Mouse (Mus musculus) heart, embryonic 14.5 days (tissue): ENCODE data around the gene Rnf182. TPM values are rescaled to one million over a fixed set of nuclear protein-coding genes. Genes with fewer than 3 reads are reported as not detected.

Experiments used
- ATAC-seq: fragments of 200-750 bp; cut with Nextera tagmentation; 2 replicates; pipeline ENCODE4 v1.8.0; 2017; ENCODE audit warnings: low read depth, moderate TSS enrichment; ENCODE audit not compliant: insufficient number of reproducible peaks, insufficient read depth, low FRiP score
- H3K27ac ChIP-seq, 2 experiments: fragments of 200-500 bp in 1 of 2; fragments of 300-500 bp in 1 of 2; sonication (generic) in 1 of 2; replicated peaks in 1 of 2; 2 replicates each; pipeline ENCODE4 v1.5.1; 2012 to 2014; ENCODE audit warnings: low read depth in 2 of 2, low read length in 2 of 2, control low read depth in 1 of 2, mild to moderate bottlenecking in 1 of 2, mixed read lengths in 1 of 2; ENCODE audit not compliant: control insufficient read depth in 1 of 2, insufficient read depth in 1 of 2
- H3K27me3 ChIP-seq: fragments of 300-500 bp; sonication (generic); 2 replicates; pipeline ENCODE4 v1.6.1; 2014; ENCODE audit warnings: mild to moderate bottlenecking, low read length, control low read depth; ENCODE audit not compliant: control insufficient read depth, insufficient read depth
- H3K36me3 ChIP-seq: fragments of 300-500 bp; sonication (generic); 2 replicates; pipeline ENCODE4 v1.6.1; 2014; ENCODE audit warnings: mild to moderate bottlenecking, control low read depth, low read length, mixed read lengths; ENCODE audit not compliant: control insufficient read depth, insufficient read depth
- H3K4me1 ChIP-seq, 2 experiments: fragments of 200-500 bp in 1 of 2; fragments of 300-500 bp in 1 of 2; sonication (generic) in 1 of 2; 2 replicates each; pipeline ENCODE4 v1.6.1; 2012 to 2014; ENCODE audit warnings: low read length in 2 of 2, control low read depth in 1 of 2, mixed read lengths in 1 of 2; ENCODE audit not compliant: control insufficient read depth in 2 of 2, insufficient read depth in 2 of 2
- H3K4me2 ChIP-seq: fragments of 300-500 bp; sonication (generic); 2 replicates; pipeline ENCODE4 v1.6.1; 2014; ENCODE audit warnings: mild to moderate bottlenecking, low read length
- H3K4me3 ChIP-seq, 2 experiments: fragments of 200-500 bp in 1 of 2; fragments of 300-500 bp in 1 of 2; sonication (generic) in 1 of 2; 2 replicates each; pipeline ENCODE4 v1.5.1; 2012 to 2014; ENCODE audit warnings: low read length in 2 of 2, mild to moderate bottlenecking in 2 of 2, control low read depth in 1 of 2, low read depth in 1 of 2, moderate library complexity in 1 of 2; ENCODE audit not compliant: control insufficient read depth in 1 of 2, insufficient read depth in 1 of 2
- H3K9ac ChIP-seq: fragments of 300-500 bp; sonication (generic); 2 replicates; pipeline ENCODE4 v1.6.1; 2014; ENCODE audit warnings: mild to moderate bottlenecking, low read length
- H3K9me3 ChIP-seq: fragments of 300-500 bp; sonication (generic); 2 replicates; pipeline ENCODE4 v1.6.1; 2016; ENCODE audit warnings: low read length, control low read depth; ENCODE audit not compliant: control insufficient read depth
- WGBS: fragments of 180-500 bp; shearing (Covaris S2); extraction: QIAGEN DNeasy Blood & Tissue Kit; methylation state at CpG from one replicate; pipeline ENCODE4 v1.1.7; 2014; 5-methylcytosine and 5-hydroxymethylcytosine counted together
- polyA plus RNA-seq: library from polyadenylated mRNA; unstranded; fragments of >200 nt; fragmentation: Nextera tagmentation; extraction: Ambion mirVana; gene quantifications from 2 replicates; pipeline ENCODE4 v1.2.1, GENCODE M21; 2014

Rnf182 gene
- polyA plus RNA-seq, result 2.6 TPM in 2 replicates

DNA sequence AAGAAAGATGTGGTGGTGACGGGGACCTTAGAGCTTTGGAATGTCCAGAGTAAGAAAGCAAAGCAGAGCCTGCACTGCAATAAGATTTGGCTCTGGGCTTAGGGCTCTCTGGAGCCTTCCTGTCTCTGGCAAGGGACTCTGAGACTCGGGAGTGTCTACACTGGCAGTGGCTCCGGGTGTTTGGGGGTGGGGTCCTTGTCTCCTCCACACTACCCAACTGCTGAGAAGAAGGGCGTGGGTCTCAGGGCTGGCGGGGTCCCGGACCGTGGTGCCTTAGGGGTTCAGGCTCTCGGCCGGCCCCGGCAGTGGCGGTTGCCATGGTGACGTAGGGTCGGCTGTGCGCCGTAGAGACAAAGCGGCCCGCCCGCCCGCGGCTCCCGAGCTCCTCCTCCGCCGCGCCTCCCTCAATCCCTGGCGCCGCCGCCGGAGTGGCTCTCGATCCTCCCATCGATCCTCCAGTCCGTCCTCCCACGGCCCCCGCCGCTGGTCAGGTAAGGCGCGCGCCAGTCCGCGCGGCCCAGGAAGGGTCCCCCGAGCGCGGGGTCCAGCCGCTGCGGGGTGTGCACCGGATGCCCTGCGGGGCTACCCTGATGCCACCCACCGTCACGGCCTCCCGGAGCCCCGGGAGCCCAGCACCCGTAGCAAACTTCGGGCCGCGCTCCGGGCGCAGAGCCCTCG, at the start of gene Rnf182:
Gene Rnf182, plus strand, starts transcription at position 134 of the 678 bp plus-strand sequence.
- H3K9me3 ChIP-seq, result no peaks in the 10 kb centered on the region
- H3K36me3 ChIP-seq, result no peaks in the 10 kb centered on the region
- H3K27ac ChIP-seq, result peak within 1 kb of the TSS; percentile 29 to 31
- under 1% methylated on average over 51 of the region's 58 CpGs for WGBS
- H3K4me3 ChIP-seq, result peak within 1 kb of the TSS; percentile 68 to 75
- peak within 1 kb of the TSS; percentile 93 for H3K4me2 ChIP-seq
- H3K9ac ChIP-seq, result peak within 1 kb of the TSS; percentile 77
- H3K4me1 ChIP-seq, result peaks cover 10 to 23% of the 10 kb centered on the region in 2 experiments
- no peaks in the 10 kb centered on the region for H3K27me3 ChIP-seq
- ATAC-seq, result peak; percentile 79

DNA sequence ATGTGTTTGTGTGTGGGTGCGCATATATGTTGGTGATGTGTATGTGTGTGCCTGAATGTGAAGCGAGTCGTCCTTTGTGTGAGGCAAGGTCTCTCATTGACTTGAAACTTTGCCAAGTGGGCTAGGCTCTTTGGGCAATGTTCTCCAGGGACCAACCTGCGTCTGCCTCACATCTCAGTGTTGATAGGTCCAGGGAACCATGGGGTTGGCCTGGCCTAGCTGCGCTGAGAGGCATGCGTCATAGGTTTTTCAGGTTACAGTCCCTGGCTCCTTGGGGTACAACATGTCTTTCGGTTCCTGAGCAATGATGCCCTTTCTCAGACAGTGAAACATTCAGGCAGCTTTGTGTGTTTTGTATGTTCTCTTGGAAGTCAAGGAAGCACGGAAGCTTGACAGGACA, 49.3 kb upstream of the Rnf182 start:
- Histone ChIP-seq H3K27me3 (0 out of 2 replicates have a peak, but pooled peaks cover 3% of the 10 kb centered on the region), H3K9ac (no peak overlapping the region), H3K4me1 (peaks cover 2% of the 10 kb centered on the region in 2 experiments), H3K4me3 (no peak overlapping the region), H3K9me3 (peaks cover 4% of the 10 kb centered on the region), H3K36me3 (no peaks in the 10 kb centered on the region), H3K4me2 (no peak overlapping the region), H3K27ac (no peak overlapping the region)
- 87% methylated on average over 8 of the region's 8 CpGs for WGBS
- ATAC-seq, result no peak

DNA sequence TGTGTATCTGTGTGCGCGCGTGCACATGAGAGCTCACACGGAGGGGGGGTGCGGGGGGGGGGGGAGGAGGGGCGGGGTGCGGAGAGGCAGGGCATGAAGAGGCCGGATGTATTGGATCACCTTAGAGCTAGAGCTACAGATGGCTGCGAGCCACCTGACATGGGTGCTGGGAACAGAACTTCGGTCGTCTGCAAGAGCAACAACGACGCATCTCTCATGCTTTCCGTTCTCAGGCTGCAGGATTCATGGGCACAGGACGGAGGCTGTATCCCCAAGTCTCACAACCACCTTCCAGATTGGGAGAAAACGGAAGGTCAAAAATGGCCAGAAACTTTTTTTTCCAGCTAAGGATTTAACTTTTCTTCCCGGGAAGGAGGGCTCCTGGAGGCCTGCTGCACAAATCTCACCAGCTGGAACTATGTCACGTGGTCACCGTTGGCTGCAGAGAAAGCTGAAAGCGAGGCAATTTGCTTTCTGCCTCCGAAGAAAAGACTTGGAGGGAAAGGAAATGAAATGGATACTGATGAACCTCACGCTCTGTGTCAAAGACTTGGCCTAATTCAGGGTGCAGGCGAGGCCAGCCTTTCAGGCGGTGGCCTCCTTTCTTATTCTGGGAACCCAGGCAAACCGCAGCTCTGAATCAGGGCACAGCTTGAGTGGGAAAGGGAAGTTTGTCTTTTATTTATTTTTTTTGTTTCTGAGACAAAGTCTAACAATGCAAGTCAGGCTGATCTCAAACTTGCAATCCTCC, 48.2 kb upstream of the Rnf182 start:
- H3K4me2 ChIP-seq, result no peak overlapping the region
- no peaks in the 10 kb centered on the region for H3K4me1 ChIP-seq
- 73% methylated on average over 24 of the region's 25 CpGs for WGBS
- no peaks in the 10 kb centered on the region for H3K36me3 ChIP-seq
- 0 out of 2 replicates have a peak, but pooled peaks cover 3% of the 10 kb centered on the region for H3K27me3 ChIP-seq
- peaks cover 4% of the 10 kb centered on the region for H3K9me3 ChIP-seq
- no peak for ATAC-seq
- H3K27ac ChIP-seq, result no peak overlapping the region
- H3K4me3 ChIP-seq, result no peak overlapping the region
- H3K9ac ChIP-seq, result no peak overlapping the region

DNA sequence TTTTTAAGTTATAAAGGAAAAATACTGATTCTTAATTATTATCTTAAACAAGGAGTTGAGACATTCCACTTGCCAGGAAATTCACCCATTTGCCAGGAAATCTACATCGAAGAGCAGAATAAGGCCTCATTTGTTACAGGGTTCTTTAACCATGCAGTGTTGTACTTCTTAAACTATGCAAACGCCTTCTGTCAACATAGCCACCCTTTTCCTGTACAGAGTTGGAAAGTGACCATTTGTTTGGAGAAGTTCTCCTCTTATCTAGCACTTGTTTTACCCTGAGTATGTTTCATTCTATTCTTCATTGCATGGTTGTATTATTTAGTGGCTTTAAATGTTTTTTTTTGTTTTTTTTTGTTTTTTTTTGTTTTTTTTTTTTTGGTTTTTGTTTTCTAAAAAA, 41.5 kb upstream of the Rnf182 start:
- Histone ChIP-seq H3K27ac (no peak overlapping the region), H3K9me3 (peaks cover 4% of the 10 kb centered on the region), H3K36me3 (no peaks in the 10 kb centered on the region), H3K9ac (no peak overlapping the region), H3K4me3 (no peak overlapping the region), H3K4me1 (no peaks in the 10 kb centered on the region), H3K27me3 (no peaks in the 10 kb centered on the region), H3K4me2 (no peak overlapping the region)
- no peak for ATAC-seq
- 59% methylated on average over 2 of the region's 2 CpGs for WGBS

DNA sequence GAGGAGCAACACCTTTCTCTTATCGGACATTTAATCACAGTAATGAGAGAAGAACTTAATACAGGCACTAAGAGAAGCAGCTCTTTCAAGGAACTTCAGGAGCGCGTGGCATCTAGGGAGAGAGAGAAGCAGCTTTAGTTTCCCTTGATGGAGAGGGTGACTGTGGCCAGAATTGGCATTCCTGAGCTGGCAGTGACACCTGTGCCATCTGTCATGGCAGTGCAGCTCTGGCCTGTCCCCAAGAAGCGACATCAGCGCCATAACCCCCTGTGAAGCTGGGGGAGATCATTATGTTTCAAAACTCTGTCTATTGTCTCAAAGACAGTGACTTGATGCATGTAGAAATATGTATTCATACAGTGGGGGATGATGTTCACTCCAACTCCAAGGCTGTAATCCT, 40.1 kb upstream of the Rnf182 start:
- no peaks in the 10 kb centered on the region for H3K27me3 ChIP-seq
- WGBS, result 90% methylated on average over 5 of the region's 5 CpGs

DNA sequence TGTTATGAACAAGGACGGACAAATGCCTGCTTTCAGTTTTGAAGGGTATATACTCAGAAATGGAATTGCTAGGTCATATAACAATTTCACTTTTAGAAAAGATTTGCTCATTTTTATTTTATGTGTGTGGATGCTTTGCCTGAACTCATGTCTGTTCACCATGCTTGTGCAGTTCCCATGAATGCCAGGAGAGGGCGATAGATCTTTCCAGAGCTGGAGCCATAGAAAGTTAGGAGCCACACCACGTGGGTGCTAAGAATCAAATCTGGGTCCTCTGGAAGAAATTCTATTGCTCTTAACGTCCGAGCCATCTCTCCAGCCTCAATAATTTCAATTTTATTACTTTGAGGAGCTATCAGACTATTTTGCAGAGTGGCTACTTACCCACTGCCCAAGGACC, 38.3 kb upstream of the Rnf182 start:
- Histone ChIP-seq H3K9me3 (no peaks in the 10 kb centered on the region), H3K27ac (no peak overlapping the region), H3K9ac (no peak overlapping the region), H3K36me3 (no peaks in the 10 kb centered on the region), H3K27me3 (no peaks in the 10 kb centered on the region), H3K4me2 (no peak overlapping the region), H3K4me1 (no peaks in the 10 kb centered on the region), H3K4me3 (no peak overlapping the region)
- 62% methylated on average over 5 of the region's 5 CpGs for WGBS
- ATAC-seq, result no peak

More for the DNA sequence above, 40.1 kb upstream of the Rnf182 start:
- peaks cover 4% of the 10 kb centered on the region for H3K9me3 ChIP-seq
- no peaks in the 10 kb centered on the region for H3K36me3 ChIP-seq
- H3K4me3 ChIP-seq, result no peak overlapping the region
- H3K9ac ChIP-seq, result no peak overlapping the region
- no peaks in the 10 kb centered on the region for H3K4me1 ChIP-seq
- no peak overlapping the region for H3K27ac ChIP-seq
- H3K4me2 ChIP-seq, result no peak overlapping the region
- no peak for ATAC-seq

DNA sequence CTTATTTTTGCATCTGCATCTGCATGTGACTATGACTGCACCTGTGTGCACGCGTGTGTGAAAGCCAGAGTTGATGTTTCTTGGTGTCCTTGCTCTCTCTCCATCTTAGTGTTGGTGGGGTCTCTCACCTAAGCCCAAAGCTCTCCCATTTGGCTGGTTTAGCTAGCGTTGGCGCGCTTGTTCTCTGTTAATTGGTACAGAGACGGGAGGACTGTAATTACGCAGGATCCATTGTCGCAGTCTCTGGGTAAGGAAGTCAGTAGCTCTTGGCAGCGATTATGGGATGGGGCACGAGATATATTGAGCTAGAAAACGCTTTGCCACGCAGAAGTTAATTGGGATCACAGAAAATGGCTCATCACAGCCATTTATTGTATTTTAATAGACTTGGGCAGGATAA, 37.7 kb upstream of the Rnf182 start:
- H3K4me1 ChIP-seq, result no peaks in the 10 kb centered on the region
- no peak overlapping the region for H3K9ac ChIP-seq
- H3K27ac ChIP-seq, result no peak overlapping the region
- no peak overlapping the region for H3K4me2 ChIP-seq
- ATAC-seq, result no peak
- no peaks in the 10 kb centered on the region for H3K27me3 ChIP-seq
- no peak overlapping the region for H3K4me3 ChIP-seq
- 84% methylated on average over 12 of the region's 12 CpGs for WGBS
- H3K9me3 ChIP-seq, result no peaks in the 10 kb centered on the region
- H3K36me3 ChIP-seq, result no peaks in the 10 kb centered on the region
